Mouse (Mus musculus): ENCODE data around the gene Slc35d2.

GRCm38 (mm10) chr13:64081012-64081919, 47.9 kb downstream of the Slc35d2 start:
- TF ChIP-seq CTCF (IDR thresholded peaks at IDR 0.05; ENCODE audit: control insufficient read depth, insufficient read depth, low read length) (no peak), POLR2A (IDR thresholded peaks at IDR 0.05; ENCODE audit: borderline replicate concordance, control insufficient read depth, low read depth, low read length) (no peak)
